In genomic region chr4:134865789-134866188, GRCm38 (mm10) we compare ENCODE assay signal across 24 mouse cellular contexts. TPM values are rescaled to one million over a fixed set of nuclear protein-coding genes. Genes with fewer than 3 reads are reported as not detected.
DNase-seq lines count a peak whose midpoint lies in the region; ATAC-seq and TF ChIP-seq lines count a peak whose summit lies in the region.
"Had no signal": no experiment of that assay in that cellular context is flagged by ENCODE, and none has a peak within 500 bp of the region (broad histone marks: within the 10 kb centered on the region; RNA-seq: fewer than 3 reads in every experiment).

No protein-coding gene starts in this region.

- 82% methylated on average over 5 of the region's 5 CpGs for WGBS in heart, embryonic 11.5 days (ENCODE audit: insufficient replicate concordance)
- WGBS in stomach, embryonic 15.5 days, result 73% methylated on average over 5 of the region's 5 CpGs
- 82% methylated on average over 5 of the region's 5 CpGs for WGBS in stomach, postnatal 0 days
- 22% methylated on average over 5 of the region's 5 CpGs for WGBS in liver, embryonic 13.5 days (ENCODE audit: insufficient replicate concordance)

- peak overlapping the region; percentile 77 for H3K27ac ChIP-seq in heart, embryonic 11.5 days (ENCODE audit: low read depth, low read length)
- no peak overlapping the region for H3K27ac ChIP-seq in stomach, embryonic 15.5 days
- no peak overlapping the region for H3K27ac ChIP-seq in stomach, postnatal 0 days (replicated peaks)
- H3K27ac ChIP-seq in liver, embryonic 13.5 days, result peak overlapping the region; percentile 100
- H3K27ac ChIP-seq: hindbrain, embryonic 14.5 days; layer of hippocampus, adult 2 months; midbrain, embryonic 13.5 days had no signal

- peaks cover 18% of the 10 kb centered on the region for H3K4me1 ChIP-seq in heart, embryonic 11.5 days (ENCODE audit: control insufficient read depth, insufficient read depth, low read length)
- H3K4me1 ChIP-seq in stomach, embryonic 15.5 days, result peaks cover 7% of the 10 kb centered on the region
- H3K4me1 ChIP-seq in stomach, postnatal 0 days (replicated peaks; ENCODE audit: control insufficient read depth, insufficient read depth), result no peaks in the 10 kb centered on the region; the same call in 1 of the 2 replicates
- peaks cover 71% of the 10 kb centered on the region for H3K4me1 ChIP-seq in liver, embryonic 13.5 days (replicated peaks)

- TF ChIP-seq EP300 in stomach, postnatal 0 days (optimal IDR thresholded peaks at IDR 0.05), result no peak

- peak overlapping the region; percentile 64; the same call in 1 of the 2 replicates for H3K9ac ChIP-seq in heart, embryonic 11.5 days (ENCODE audit: low read depth, low read length)
- no peak overlapping the region for H3K9ac ChIP-seq in stomach, embryonic 15.5 days
- no peak overlapping the region for H3K9ac ChIP-seq in stomach, postnatal 0 days (ENCODE audit: low read length)
- H3K9ac ChIP-seq in liver, embryonic 13.5 days, result peak overlapping the region; percentile 98
- H3K9ac ChIP-seq: hindbrain, embryonic 14.5 days; midbrain, embryonic 13.5 days had no signal

- peaks cover 12% of the 10 kb centered on the region for H3K27me3 ChIP-seq in heart, embryonic 11.5 days (ENCODE audit: control insufficient read depth, insufficient read depth, low read length)
- H3K27me3 ChIP-seq in stomach, embryonic 15.5 days (replicated peaks), result 0 out of 2 replicates have a peak, but pooled peaks cover 3% of the 10 kb centered on the region
- no peaks in the 10 kb centered on the region for H3K27me3 ChIP-seq in stomach, postnatal 0 days (ENCODE audit: control insufficient read depth, insufficient read depth, low read length)
- 0 out of 2 replicates have a peak, but pooled peaks cover 4% of the 10 kb centered on the region for H3K27me3 ChIP-seq in liver, embryonic 13.5 days

- intact Hi-C loops in heart, postnatal 10 days (cut with DNase I), result no loop called here

- ATAC-seq in heart, embryonic 11.5 days (replicated peaks; ENCODE audit: insufficient number of reproducible peaks, low FRiP score, low TSS enrichment), result no peak
- no peak for ATAC-seq in stomach, embryonic 15.5 days (ENCODE audit: insufficient read depth, low FRiP score, low read depth)
- ATAC-seq in stomach, postnatal 0 days (ENCODE audit: low FRiP score, low TSS enrichment), result no peak
- ATAC-seq in liver, embryonic 13.5 days (ENCODE audit: low read depth), result 0 out of 2 replicates have a peak, but pooled peaks have one; percentile 6
- ATAC-seq in granulocyte monocyte progenitor cell, adult 5-6 weeks (replicated peaks; ENCODE audit: poor library complexity, severe bottlenecking), result no peak
- ATAC-seq: inflammation-experienced regulatory T-cells, adult 6 months; midbrain, embryonic 13.5 days had no signal

- H3K9me3 ChIP-seq in heart, embryonic 11.5 days (replicated peaks; ENCODE audit: control insufficient read depth, low read length), result no peaks in the 10 kb centered on the region
- H3K9me3 ChIP-seq in stomach, embryonic 15.5 days, result no peaks in the 10 kb centered on the region
- H3K9me3 ChIP-seq in stomach, postnatal 0 days (ENCODE audit: control insufficient read depth, low read length), result no peaks in the 10 kb centered on the region
- H3K9me3 ChIP-seq in liver, embryonic 13.5 days (replicated peaks), result no peaks in the 10 kb centered on the region
- H3K9me3 ChIP-seq: midbrain, embryonic 13.5 days had no signal

- TF ChIP-seq CTCF in stomach, postnatal 0 days (IDR thresholded peaks at IDR 0.05; ENCODE audit: low read depth), result no peak

- H3K4me2 ChIP-seq in heart, embryonic 11.5 days, result peak overlapping the region; percentile 36; the same call in 1 of the 2 replicates
- no peak overlapping the region for H3K4me2 ChIP-seq in stomach, embryonic 15.5 days
- H3K4me2 ChIP-seq in stomach, postnatal 0 days (replicated peaks; ENCODE audit: low read depth), result no peak overlapping the region
- peak overlapping the region; percentile 92 for H3K4me2 ChIP-seq in liver, embryonic 13.5 days
- H3K4me2 ChIP-seq: hindbrain, embryonic 14.5 days; midbrain, embryonic 13.5 days had no signal

- no peak for DNase-seq in heart, postnatal 10 days
- DNase-seq in stomach, postnatal 0 days (ENCODE audit: low spot score), result no peak
- no peak for DNase-seq in liver, embryonic 13.5 days
- no peak for DNase-seq in urinary bladder, adult 2 months (ENCODE audit: low spot score)
- DNase-seq: adrenal gland, postnatal 14 days; B cell, adult 2 months; cerebellum, adult 8-10 months; cerebellum, postnatal 36 days; gastrocnemius, postnatal 36 days; kidney, adult 18-20 months; kidney, postnatal 10 days; lung, adult 2 months; right cerebral cortex, postnatal 25 days; spleen, adult 18-20 months; thymus, postnatal 14 days had no signal

- H3K4me3 ChIP-seq in heart, embryonic 11.5 days (ENCODE audit: low read depth, low read length), result peak overlapping the region; percentile 36
- 0 out of 2 replicates have a peak overlapping the region, but pooled peaks have one; percentile 4 for H3K4me3 ChIP-seq in stomach, embryonic 15.5 days (replicated peaks)
- no peak overlapping the region for H3K4me3 ChIP-seq in stomach, postnatal 0 days (ENCODE audit: low read depth, low read length)
- peak overlapping the region; percentile 84 for H3K4me3 ChIP-seq in liver, embryonic 13.5 days (replicated peaks)
- H3K4me3 ChIP-seq: layer of hippocampus, adult 2 months; midbrain, embryonic 13.5 days had no signal

- H3K36me3 ChIP-seq in heart, embryonic 11.5 days (ENCODE audit: control insufficient read depth, insufficient read depth, low read length), result no peaks in the 10 kb centered on the region
- H3K36me3 ChIP-seq in stomach, embryonic 15.5 days, result no peaks in the 10 kb centered on the region
- H3K36me3 ChIP-seq in stomach, postnatal 0 days (ENCODE audit: control insufficient read depth, insufficient read depth, low read length), result no peaks in the 10 kb centered on the region
- peaks cover 32% of the 10 kb centered on the region for H3K36me3 ChIP-seq in liver, embryonic 13.5 days
- H3K36me3 ChIP-seq: midbrain, embryonic 13.5 days had no signal

RNA-seq across cellular contexts. Expression of gene Rhd, which starts 1.5 kb away (rescaled TPM):
- polyA plus RNA-seq in heart, embryonic 11.5 days (2014; fragmentation: Nextera tagmentation; extraction: Ambion mirVana), result 54.0 and 68.6 TPM in 2 replicates
- total RNA-seq in heart, postnatal 10 days (2021), result 1 to 10 TPM; 3.8 to 4.9 TPM
- polyA plus RNA-seq in stomach, embryonic 15.5 days (2015; fragmentation: Nextera tagmentation; extraction: Ambion mirVana), result 18.4 and 39.4 TPM in 2 replicates
- polyA plus RNA-seq in stomach, postnatal 0 days (2015; fragmentation: Nextera tagmentation; extraction: Ambion mirVana), result 0.47 TPM in 2 replicates
- 545 and 561 TPM in 2 replicates for polyA plus RNA-seq in liver, embryonic 13.5 days (2015; fragmentation: Nextera tagmentation; extraction: Ambion mirVana)
- 0.15 and 0.48 TPM in 2 replicates for polyA plus RNA-seq in urinary bladder, adult 2 months (2012; rRNA removed)
- not detected in 2 replicates for total RNA-seq in granulocyte monocyte progenitor cell, adult 5-6 weeks (2014; fragmentation: Nextera tagmentation)
- 0.22 TPM in 1 of 2 replicates, not detected in the other for total RNA-seq in granulocyte monocyte progenitor cell, adult 5-6 weeks (2017)
- total RNA-seq: gastrocnemius, adult 18-20 months; gastrocnemius, postnatal 36 days; layer of hippocampus, adult 2 months; layer of hippocampus, postnatal 25 days had no signal

RNA-seq across cellular contexts. Expression of gene Maco1, which starts 12.6 kb away (rescaled TPM):
- 20.7 and 22.6 TPM in 2 replicates for polyA plus RNA-seq in heart, embryonic 11.5 days (2014; fragmentation: Nextera tagmentation; extraction: Ambion mirVana)
- 10 to 100 TPM; 24.9 to 25.9 TPM for total RNA-seq in heart, postnatal 10 days (2021)
- polyA plus RNA-seq in stomach, embryonic 15.5 days (2015; fragmentation: Nextera tagmentation; extraction: Ambion mirVana), result 38.2 and 41.5 TPM in 2 replicates
- 20.8 and 24.1 TPM in 2 replicates for polyA plus RNA-seq in stomach, postnatal 0 days (2015; fragmentation: Nextera tagmentation; extraction: Ambion mirVana)
- 19.0 and 23.3 TPM in 2 replicates for polyA plus RNA-seq in liver, embryonic 13.5 days (2015; fragmentation: Nextera tagmentation; extraction: Ambion mirVana)
- polyA plus RNA-seq in urinary bladder, adult 2 months (2012; rRNA removed), result 35.6 and 38.0 TPM in 2 replicates
- total RNA-seq in granulocyte monocyte progenitor cell, adult 5-6 weeks (2014; fragmentation: Nextera tagmentation), result 14.7 and 26.1 TPM in 2 replicates
- total RNA-seq in granulocyte monocyte progenitor cell, adult 5-6 weeks (2017), result 33.2 and 34.1 TPM in 2 replicates

RNA-seq across cellular contexts. Expression of gene Tmem50a, which starts 49.0 kb away (rescaled TPM):
- 149 and 150 TPM in 2 replicates for polyA plus RNA-seq in heart, embryonic 11.5 days (2014; fragmentation: Nextera tagmentation; extraction: Ambion mirVana)
- 10 to 100 TPM; 80.8 to 85.0 TPM for total RNA-seq in heart, postnatal 10 days (2021)
- 167 and 170 TPM in 2 replicates for polyA plus RNA-seq in stomach, embryonic 15.5 days (2015; fragmentation: Nextera tagmentation; extraction: Ambion mirVana)
- 187 and 193 TPM in 2 replicates for polyA plus RNA-seq in stomach, postnatal 0 days (2015; fragmentation: Nextera tagmentation; extraction: Ambion mirVana)
- 83.1 and 92.7 TPM in 2 replicates for polyA plus RNA-seq in liver, embryonic 13.5 days (2015; fragmentation: Nextera tagmentation; extraction: Ambion mirVana)
- polyA plus RNA-seq in urinary bladder, adult 2 months (2012; rRNA removed), result 167 and 192 TPM in 2 replicates
- 136 and 149 TPM in 2 replicates for total RNA-seq in granulocyte monocyte progenitor cell, adult 5-6 weeks (2014; fragmentation: Nextera tagmentation)
- total RNA-seq in granulocyte monocyte progenitor cell, adult 5-6 weeks (2017), result 263 and 287 TPM in 2 replicates

RNA-seq across cellular contexts. Expression of gene Rsrp1, which starts 57.6 kb away (rescaled TPM):
- polyA plus RNA-seq in heart, embryonic 11.5 days (2014; fragmentation: Nextera tagmentation; extraction: Ambion mirVana), result 331 and 353 TPM in 2 replicates
- total RNA-seq in heart, postnatal 10 days (2021), result 100 to 1,000 TPM; 146 to 154 TPM
- polyA plus RNA-seq in stomach, embryonic 15.5 days (2015; fragmentation: Nextera tagmentation; extraction: Ambion mirVana), result 500 and 512 TPM in 2 replicates
- polyA plus RNA-seq in stomach, postnatal 0 days (2015; fragmentation: Nextera tagmentation; extraction: Ambion mirVana), result 278 and 283 TPM in 2 replicates
- polyA plus RNA-seq in liver, embryonic 13.5 days (2015; fragmentation: Nextera tagmentation; extraction: Ambion mirVana), result 232 and 286 TPM in 2 replicates
- 580 and 969 TPM in 2 replicates for polyA plus RNA-seq in urinary bladder, adult 2 months (2012; rRNA removed)
- total RNA-seq in granulocyte monocyte progenitor cell, adult 5-6 weeks (2014; fragmentation: Nextera tagmentation), result 476 and 614 TPM in 2 replicates
- 134 and 184 TPM in 2 replicates for total RNA-seq in granulocyte monocyte progenitor cell, adult 5-6 weeks (2017)

Comparison
In these comparisons a context has a peak if more than half of its experiments do, and no peak if none do; other contexts are left out.
1. RNA of gene Rhd, which starts 1.5 kb away (polyA plus RNA-seq): 545 to 561 TPM in liver, embryonic 13.5 days, 54.0 to 68.6 TPM in heart, embryonic 11.5 days and 18.4 to 39.4 TPM in stomach, embryonic 15.5 days; 0.15 to 0.48 TPM in urinary bladder, adult 2 months and 0.47 TPM in stomach, postnatal 0 days; every median in the first group is over 10 times any median in the second.
2. H3K27ac ChIP-seq: peak in heart, embryonic 11.5 days (single experiment) and liver, embryonic 13.5 days (single experiment); none in stomach, embryonic 15.5 days (single experiment) and stomach, postnatal 0 days (single experiment).
3. H3K4me2 ChIP-seq: peak in heart, embryonic 11.5 days (single experiment) and liver, embryonic 13.5 days (single experiment); none in stomach, embryonic 15.5 days (single experiment) and stomach, postnatal 0 days (single experiment).
4. H3K9ac ChIP-seq: peak in heart, embryonic 11.5 days (single experiment) and liver, embryonic 13.5 days (single experiment); none in stomach, embryonic 15.5 days (single experiment) and stomach, postnatal 0 days (single experiment).